Mouse (Mus musculus): ENCODE data around the gene Rufy2. TPM values are rescaled to one million over a fixed set of nuclear protein-coding genes. Genes with fewer than 3 reads are reported as not detected.

The Rufy2 gene
- polyA plus RNA-seq, 1 experiment from 2014 or later, result 21.9 TPM

DNA sequence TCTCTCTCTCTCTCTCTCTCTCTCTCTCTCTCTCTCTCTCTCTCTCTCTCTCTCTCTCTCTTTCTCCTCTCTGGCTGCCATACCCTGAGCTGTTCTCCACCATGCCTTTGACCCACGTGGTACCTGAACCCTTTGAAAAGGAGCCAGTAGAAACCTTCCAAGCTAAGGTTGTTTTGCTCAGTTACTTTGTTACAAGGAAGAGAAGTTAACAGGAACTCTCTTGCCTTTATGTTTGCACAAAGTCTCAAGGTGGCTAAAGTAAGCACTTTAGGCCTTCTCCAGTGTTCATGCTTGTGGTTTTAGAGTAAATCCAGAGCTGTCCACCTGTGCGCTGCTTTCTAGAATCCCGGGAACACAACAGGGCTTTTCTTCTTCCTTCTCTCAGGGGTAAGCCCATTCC lies 52.2 kb downstream of the Rufy2 start:
- no peak overlapping the region for H3K9ac ChIP-seq (ENCODE audit: low read length)
- H3K27me3 ChIP-seq (ENCODE audit: control insufficient read depth, insufficient read depth, low read length), result no peaks in the 10 kb centered on the region
- no peaks in the 10 kb centered on the region for H3K36me3 ChIP-seq (ENCODE audit: control insufficient read depth, insufficient read depth, low read length)
- H3K4me3 ChIP-seq (replicated peaks; ENCODE audit: low read length), result no peak overlapping the region
- no peak overlapping the region for H3K27ac ChIP-seq (ENCODE audit: low read length)
- WGBS, result 60% methylated on average over 3 of the region's 3 CpGs
- H3K4me1 ChIP-seq (ENCODE audit: control insufficient read depth, insufficient read depth, low read length), result no peaks in the 10 kb centered on the region
- H3K9me3 ChIP-seq (replicated peaks; ENCODE audit: control insufficient read depth, low read length), result no peaks in the 10 kb centered on the region
- no peak overlapping the region for H3K4me2 ChIP-seq (ENCODE audit: low read depth, low read length)
- no peak for ATAC-seq (ENCODE audit: insufficient read depth, low FRiP score)

DNA sequence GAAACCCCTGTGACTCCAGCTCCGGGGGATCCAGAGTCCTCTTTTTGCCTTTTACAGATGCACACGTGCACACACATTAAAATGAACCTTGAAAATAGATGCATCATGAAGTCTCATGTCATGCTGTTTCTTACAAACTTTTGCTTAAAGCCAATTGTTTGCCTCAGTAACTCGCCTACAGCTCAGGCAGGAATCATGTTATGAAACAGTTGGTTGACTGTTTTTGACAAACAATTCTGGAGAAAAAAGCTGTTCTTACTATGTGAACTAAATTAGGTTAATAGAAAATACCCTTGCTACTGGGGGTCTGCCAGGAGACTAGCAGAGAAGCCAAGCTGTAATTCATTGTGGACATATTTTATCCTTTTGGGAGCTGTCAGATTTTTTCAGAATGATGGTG lies 52.9 kb downstream of the Rufy2 start:
- no peak for ATAC-seq (ENCODE audit: insufficient read depth, low FRiP score)
- Histone ChIP-seq H3K9ac (ENCODE audit: low read length) (no peak overlapping the region), H3K4me3 (replicated peaks; ENCODE audit: low read length) (no peak overlapping the region), H3K27me3 (ENCODE audit: control insufficient read depth, insufficient read depth, low read length) (no peaks in the 10 kb centered on the region), H3K4me2 (ENCODE audit: low read depth, low read length) (no peak overlapping the region), H3K4me1 (ENCODE audit: control insufficient read depth, insufficient read depth, low read length) (no peaks in the 10 kb centered on the region), H3K9me3 (replicated peaks; ENCODE audit: control insufficient read depth, low read length) (no peaks in the 10 kb centered on the region), H3K36me3 (ENCODE audit: control insufficient read depth, insufficient read depth, low read length) (no peaks in the 10 kb centered on the region), H3K27ac (ENCODE audit: low read length) (no peak overlapping the region)
- 70% methylated on average over 3 of the region's 3 CpGs for WGBS

DNA sequence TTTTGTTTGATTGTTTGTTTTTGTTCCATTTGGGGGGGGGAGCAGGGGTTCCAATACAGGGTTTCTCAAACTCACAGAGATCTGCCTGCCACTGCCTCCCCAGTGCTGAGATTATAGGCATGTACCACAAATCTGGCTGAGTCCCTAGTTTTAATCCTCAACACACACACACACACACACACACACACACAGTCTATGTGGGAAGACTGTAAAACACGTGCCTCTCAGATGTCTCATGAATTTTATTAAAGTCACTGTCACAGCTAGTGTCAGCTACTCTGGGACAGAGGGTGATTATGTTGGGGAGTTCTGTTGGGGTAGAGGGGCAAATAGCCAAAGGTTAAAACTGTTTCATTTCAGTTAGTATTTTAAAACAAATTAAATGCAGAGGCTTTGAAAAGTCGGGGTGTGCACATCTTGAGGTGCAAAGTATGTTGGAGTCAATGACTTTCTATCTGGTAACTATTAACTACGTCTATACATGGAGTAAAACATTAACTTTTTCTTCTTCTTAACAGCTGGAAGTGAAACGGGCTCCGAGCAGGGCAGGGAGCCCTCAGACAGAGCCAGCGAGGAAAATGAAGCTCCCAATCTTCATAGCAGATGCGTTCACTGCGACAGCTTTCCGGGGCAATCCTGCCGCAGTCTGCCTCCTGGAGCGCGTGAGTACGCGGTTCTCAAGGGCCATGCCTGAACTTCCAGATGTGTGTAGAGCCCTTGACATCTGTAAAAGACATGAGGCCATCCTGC lies 58.7 kb downstream of the Rufy2 start:
- 0 out of 2 replicates have a peak, but pooled peaks have one; percentile 56 for ATAC-seq (ENCODE audit: insufficient read depth, low FRiP score)
- H3K4me3 ChIP-seq (replicated peaks; ENCODE audit: low read length), result no peak overlapping the region
- no peak overlapping the region for H3K27ac ChIP-seq (ENCODE audit: low read length)

GRCm38 (mm10) chr10:63039867-63040628 lies 60.0 kb downstream of the Rufy2 start:
- H3K9ac ChIP-seq (ENCODE audit: low read length), result no peak overlapping the region
- H3K4me1 ChIP-seq (ENCODE audit: control insufficient read depth, insufficient read depth, low read length), result no peaks in the 10 kb centered on the region
- H3K4me3 ChIP-seq (replicated peaks; ENCODE audit: low read length), result no peak overlapping the region
- no peak overlapping the region for H3K4me2 ChIP-seq (ENCODE audit: low read depth, low read length)
- ATAC-seq (ENCODE audit: insufficient read depth, low FRiP score), result no peak
- no peaks in the 10 kb centered on the region for H3K36me3 ChIP-seq (ENCODE audit: control insufficient read depth, insufficient read depth, low read length)
- WGBS, result 74% methylated on average over 5 of the region's 5 CpGs
- H3K27me3 ChIP-seq (ENCODE audit: control insufficient read depth, insufficient read depth, low read length), result no peaks in the 10 kb centered on the region
- no peak overlapping the region for H3K27ac ChIP-seq (ENCODE audit: low read length)
- no peaks in the 10 kb centered on the region for H3K9me3 ChIP-seq (replicated peaks; ENCODE audit: control insufficient read depth, low read length)

More for the DNA sequence above, 58.7 kb downstream of the Rufy2 start:
- H3K9ac ChIP-seq (ENCODE audit: low read length), result no peak overlapping the region
- WGBS, result 59% methylated on average over 14 of the region's 14 CpGs
- H3K4me1 ChIP-seq (ENCODE audit: control insufficient read depth, insufficient read depth, low read length), result no peaks in the 10 kb centered on the region
- no peaks in the 10 kb centered on the region for H3K36me3 ChIP-seq (ENCODE audit: control insufficient read depth, insufficient read depth, low read length)
- H3K9me3 ChIP-seq (replicated peaks; ENCODE audit: control insufficient read depth, low read length), result no peaks in the 10 kb centered on the region
- no peaks in the 10 kb centered on the region for H3K27me3 ChIP-seq (ENCODE audit: control insufficient read depth, insufficient read depth, low read length)
- H3K4me2 ChIP-seq (ENCODE audit: low read depth, low read length), result peak overlapping the region; percentile 27; the same call in 1 of the 2 replicates

GRCm38 (mm10) chr10:63043154-63043553 lies 63.1 kb downstream of the Rufy2 start:
- Histone ChIP-seq H3K36me3 (ENCODE audit: control insufficient read depth, insufficient read depth, low read length) (no peaks in the 10 kb centered on the region), H3K4me3 (replicated peaks; ENCODE audit: low read length) (no peak overlapping the region), H3K4me1 (ENCODE audit: control insufficient read depth, insufficient read depth, low read length) (no peaks in the 10 kb centered on the region), H3K27me3 (ENCODE audit: control insufficient read depth, insufficient read depth, low read length) (no peaks in the 10 kb centered on the region), H3K4me2 (ENCODE audit: low read depth, low read length) (no peak overlapping the region), H3K9ac (ENCODE audit: low read length) (no peak overlapping the region), H3K27ac (ENCODE audit: low read length) (no peak overlapping the region), H3K9me3 (replicated peaks; ENCODE audit: control insufficient read depth, low read length) (no peaks in the 10 kb centered on the region)
- WGBS, result 58% methylated on average over 3 of the region's 3 CpGs
- ATAC-seq (ENCODE audit: insufficient read depth, low FRiP score), result no peak

DNA sequence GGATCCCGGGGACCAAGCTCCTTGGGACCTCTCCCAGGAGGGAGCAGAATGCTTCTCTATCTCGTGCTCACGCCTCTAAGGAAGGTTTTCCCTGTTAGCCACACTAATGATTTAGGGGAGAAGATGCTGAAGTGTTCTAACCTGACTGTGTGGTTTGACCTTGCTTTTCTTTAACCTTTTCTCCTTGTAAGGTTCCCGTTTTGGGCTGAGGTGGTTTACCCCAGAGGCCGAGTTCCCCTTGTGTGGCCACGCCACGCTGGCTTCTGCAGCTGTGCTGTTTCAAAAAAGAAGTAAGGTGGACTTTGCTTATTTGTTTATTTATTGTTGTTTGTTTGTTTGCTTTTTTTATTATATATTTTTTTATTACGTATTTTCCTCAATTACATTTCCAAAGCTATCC lies 67.7 kb downstream of the Rufy2 start:
- Histone ChIP-seq H3K9ac (ENCODE audit: low read length) (no peak overlapping the region), H3K27ac (ENCODE audit: low read length) (no peak overlapping the region), H3K9me3 (replicated peaks; ENCODE audit: control insufficient read depth, low read length) (no peaks in the 10 kb centered on the region), H3K4me3 (replicated peaks; ENCODE audit: low read length) (no peak overlapping the region), H3K4me1 (ENCODE audit: control insufficient read depth, insufficient read depth, low read length) (no peaks in the 10 kb centered on the region), H3K27me3 (ENCODE audit: control insufficient read depth, insufficient read depth, low read length) (no peaks in the 10 kb centered on the region), H3K4me2 (ENCODE audit: low read depth, low read length) (no peak overlapping the region), H3K36me3 (ENCODE audit: control insufficient read depth, insufficient read depth, low read length) (no peaks in the 10 kb centered on the region)
- 88% methylated on average over 8 of the region's 8 CpGs for WGBS
- ATAC-seq (ENCODE audit: insufficient read depth, low FRiP score), result no peak

DNA sequence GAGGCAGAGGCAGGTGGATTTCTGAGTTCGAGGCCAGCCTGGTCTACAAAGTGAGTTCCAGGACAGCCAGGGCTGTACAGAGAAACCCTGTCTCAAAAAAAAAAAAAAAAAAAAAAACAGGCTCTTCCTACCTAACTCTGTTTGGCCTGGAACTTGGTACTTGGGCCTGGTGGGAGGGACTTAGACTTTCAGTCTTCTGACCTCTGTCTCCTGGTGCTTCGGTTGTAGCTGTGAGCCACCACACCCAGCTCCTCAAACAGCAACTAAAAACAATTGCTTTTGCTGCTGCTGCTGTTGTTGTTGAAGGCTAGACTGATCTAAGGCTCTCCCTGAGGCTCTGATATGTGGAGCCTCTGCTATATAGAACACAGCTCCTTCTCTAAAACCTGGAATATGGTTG lies 69.1 kb downstream of the Rufy2 start:
- Histone ChIP-seq H3K4me3 (replicated peaks; ENCODE audit: low read length) (no peak overlapping the region), H3K27me3 (ENCODE audit: control insufficient read depth, insufficient read depth, low read length) (no peaks in the 10 kb centered on the region), H3K36me3 (ENCODE audit: control insufficient read depth, insufficient read depth, low read length) (no peaks in the 10 kb centered on the region), H3K27ac (ENCODE audit: low read length) (no peak overlapping the region), H3K9ac (ENCODE audit: low read length) (no peak overlapping the region), H3K4me2 (ENCODE audit: low read depth, low read length) (no peak overlapping the region), H3K4me1 (ENCODE audit: control insufficient read depth, insufficient read depth, low read length) (no peaks in the 10 kb centered on the region), H3K9me3 (replicated peaks; ENCODE audit: control insufficient read depth, low read length) (no peaks in the 10 kb centered on the region)
- 70% methylated on average over 2 of the region's 2 CpGs for WGBS
- ATAC-seq (ENCODE audit: insufficient read depth, low FRiP score), result no peak

- Histone ChIP-seq H3K36me3 (ENCODE audit: control insufficient read depth, insufficient read depth, low read length) (no peaks in the 10 kb centered on the region), H3K9me3 (replicated peaks; ENCODE audit: control insufficient read depth, low read length) (no peaks in the 10 kb centered on the region), H3K4me2 (ENCODE audit: low read depth, low read length) (no peak overlapping the region), H3K9ac (ENCODE audit: low read length) (no peak overlapping the region), H3K4me3 (replicated peaks; ENCODE audit: low read length) (no peak overlapping the region), H3K27me3 (ENCODE audit: control insufficient read depth, insufficient read depth, low read length) (no peaks in the 10 kb centered on the region), H3K27ac (ENCODE audit: low read length) (no peak overlapping the region), H3K4me1 (ENCODE audit: control insufficient read depth, insufficient read depth, low read length) (no peaks in the 10 kb centered on the region)
- 75% methylated on average over 7 of the region's 7 CpGs for WGBS
- ATAC-seq (ENCODE audit: insufficient read depth, low FRiP score), result no peak
These were observed 71.2 kb downstream of the Rufy2 start for GRCm38 (mm10) chr10:63051267-63051666.

GRCm38 (mm10) chr10:63052011-63052410 lies 72.0 kb downstream of the Rufy2 start:
- no peaks in the 10 kb centered on the region for H3K9me3 ChIP-seq (replicated peaks; ENCODE audit: control insufficient read depth, low read length)
- H3K9ac ChIP-seq (ENCODE audit: low read length), result no peak overlapping the region
- ATAC-seq (ENCODE audit: insufficient read depth, low FRiP score), result no peak
- WGBS, result 83% methylated on average over 6 of the region's 6 CpGs
- no peaks in the 10 kb centered on the region for H3K36me3 ChIP-seq (ENCODE audit: control insufficient read depth, insufficient read depth, low read length)
- no peak overlapping the region for H3K4me3 ChIP-seq (replicated peaks; ENCODE audit: low read length)
- no peak overlapping the region for H3K27ac ChIP-seq (ENCODE audit: low read length)
- no peaks in the 10 kb centered on the region for H3K4me1 ChIP-seq (ENCODE audit: control insufficient read depth, insufficient read depth, low read length)
- no peak overlapping the region for H3K4me2 ChIP-seq (ENCODE audit: low read depth, low read length)
- no peaks in the 10 kb centered on the region for H3K27me3 ChIP-seq (ENCODE audit: control insufficient read depth, insufficient read depth, low read length)

Measured in stomach, embryonic 16.5 days (tissue).